Mouse (Mus musculus) urinary bladder, adult 18-20 months (tissue): ENCODE results near the gene Foxp1.
A peak's percentile ranks its signal among the peaks of the same experiment; 100 is the strongest.

Experiments
- DNase-seq, 2 experiments: peaks; one replicate each; pipeline ENCODE4 v3.0.0; 2022; ENCODE audit warnings: low spot score in 2 of 2, mixed read lengths in 2 of 2

The Foxp1 gene

GRCm38 (mm10) chr6:99520676-99521037 is 1.9 kb downstream of the Foxp1 start:
- no peak for DNase-seq

- DNase-seq: peak in 1 of 2 experiments; percentile 38
Measured at GRCm38 (mm10) chr6:99519806-99520675, 2.5 kb downstream of the Foxp1 start.

- DNase-seq: no peak
Measured at GRCm38 (mm10) chr6:99519052-99519451, 3.5 kb downstream of the Foxp1 start.

- no peak for DNase-seq
Measured at GRCm38 (mm10) chr6:99515667-99516199, 6.8 kb downstream of the Foxp1 start.

- DNase-seq: no peak
Measured at GRCm38 (mm10) chr6:99511862-99512261, 10.7 kb downstream of the Foxp1 start.

- DNase-seq: no peak
Measured at GRCm38 (mm10) chr6:99509189-99509592, 13.3 kb downstream of the Foxp1 start.

- DNase-seq: no peak
Measured at GRCm38 (mm10) chr6:99506816-99507215, 15.7 kb downstream of the Foxp1 start.

GRCm38 (mm10) chr6:99503741-99504140 is 18.8 kb downstream of the Foxp1 start:
- no peak for DNase-seq

GRCm38 (mm10) chr6:99502727-99503126 is 19.8 kb downstream of the Foxp1 start:
- no peak for DNase-seq

- DNase-seq: no peak
Measured at GRCm38 (mm10) chr6:99502314-99502713, 20.2 kb downstream of the Foxp1 start.

- no peak for DNase-seq
Measured at GRCm38 (mm10) chr6:99500570-99501270, 21.8 kb downstream of the Foxp1 start.

GRCm38 (mm10) chr6:99498082-99498481 is 24.4 kb downstream of the Foxp1 start:
- DNase-seq: no peak

- no peak for DNase-seq
Measured at GRCm38 (mm10) chr6:99496114-99496513, 26.4 kb downstream of the Foxp1 start.

- no peak for DNase-seq
Measured at GRCm38 (mm10) chr6:99492937-99493336, 29.6 kb downstream of the Foxp1 start.

GRCm38 (mm10) chr6:99491979-99492544 is 30.5 kb downstream of the Foxp1 start:
- no peak for DNase-seq

- DNase-seq: no peak
Measured at GRCm38 (mm10) chr6:99491146-99491545, 31.4 kb downstream of the Foxp1 start.

GRCm38 (mm10) chr6:99489900-99490648 is 32.4 kb downstream of the Foxp1 start:
- no peak for DNase-seq

GRCm38 (mm10) chr6:99489423-99489822 is 33.1 kb downstream of the Foxp1 start:
- DNase-seq: no peak

GRCm38 (mm10) chr6:99485884-99486640 is 36.5 kb downstream of the Foxp1 start:
- DNase-seq: no peak

GRCm38 (mm10) chr6:99485217-99485883 is 37.2 kb downstream of the Foxp1 start:
- DNase-seq: peak; percentile 44 to 73
